Mouse (Mus musculus): Measurements from ENCODE around the gene Hist1h3f.

Hist1h3f gene

GRCm38 (mm10) chr13:23518295-23518603, 25.6 kb upstream of the Hist1h3f start:
- no peak for DNase-seq (ENCODE audit: low read depth, low spot score)

DNA sequence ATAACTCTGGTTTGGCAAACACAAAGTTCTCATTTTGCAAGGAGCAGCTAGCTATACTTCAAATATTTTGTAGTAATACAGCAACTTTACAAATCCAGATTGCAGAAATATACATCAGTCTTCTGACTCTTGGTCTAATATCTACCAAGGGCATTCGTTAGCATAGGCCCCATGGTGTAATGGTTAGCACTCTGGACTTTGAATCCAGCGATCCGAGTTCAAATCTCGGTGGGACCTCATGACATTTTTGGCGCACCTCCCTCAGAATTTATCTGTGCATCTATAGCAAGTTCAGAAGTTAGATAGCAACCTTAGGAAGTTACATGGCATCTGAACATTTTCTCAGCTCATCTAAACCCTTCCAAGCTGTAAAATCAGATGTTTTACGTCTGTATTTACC, 25.0 kb upstream of the Hist1h3f start:
- peak; percentile 74 for DNase-seq (ENCODE audit: low read depth, low spot score)

DNA sequence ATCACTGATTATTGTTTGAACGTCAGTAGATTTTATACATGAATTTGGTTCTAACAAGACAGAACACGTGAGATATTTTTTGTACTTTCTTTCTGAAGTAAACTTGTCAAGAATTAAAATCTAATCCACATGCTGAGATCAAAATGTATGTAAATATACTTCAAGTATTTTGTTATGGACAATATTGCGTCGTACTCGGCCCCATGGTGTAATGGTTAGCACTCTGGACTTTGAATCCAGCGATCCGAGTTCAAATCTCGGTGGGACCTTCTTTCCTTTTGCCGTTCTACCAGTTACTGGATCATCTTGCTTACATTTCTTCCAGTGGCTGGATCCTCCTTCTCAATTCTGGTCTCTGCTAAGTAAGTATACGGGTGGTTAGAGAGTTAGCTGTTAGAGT, 24.4 kb upstream of the Hist1h3f start:
- peak; percentile 69 for DNase-seq (ENCODE audit: low read depth, low spot score)

GRCm38 (mm10) chr13:23521703-23522102, 22.1 kb upstream of the Hist1h3f start:
- DNase-seq (ENCODE audit: low read depth, low spot score), result peak; percentile 67

GRCm38 (mm10) chr13:23523976-23524375, 19.9 kb upstream of the Hist1h3f start:
- DNase-seq (ENCODE audit: low read depth, low spot score), result no peak

GRCm38 (mm10) chr13:23524654-23525053, 19.2 kb upstream of the Hist1h3f start:
- DNase-seq (ENCODE audit: low read depth, low spot score), result peak; percentile 62

GRCm38 (mm10) chr13:23525901-23526300, 18.0 kb upstream of the Hist1h3f start:
- DNase-seq (ENCODE audit: low read depth, low spot score), result no peak

GRCm38 (mm10) chr13:23526312-23526711, 17.5 kb upstream of the Hist1h3f start:
- DNase-seq (ENCODE audit: low read depth, low spot score), result peak; percentile 92

DNA sequence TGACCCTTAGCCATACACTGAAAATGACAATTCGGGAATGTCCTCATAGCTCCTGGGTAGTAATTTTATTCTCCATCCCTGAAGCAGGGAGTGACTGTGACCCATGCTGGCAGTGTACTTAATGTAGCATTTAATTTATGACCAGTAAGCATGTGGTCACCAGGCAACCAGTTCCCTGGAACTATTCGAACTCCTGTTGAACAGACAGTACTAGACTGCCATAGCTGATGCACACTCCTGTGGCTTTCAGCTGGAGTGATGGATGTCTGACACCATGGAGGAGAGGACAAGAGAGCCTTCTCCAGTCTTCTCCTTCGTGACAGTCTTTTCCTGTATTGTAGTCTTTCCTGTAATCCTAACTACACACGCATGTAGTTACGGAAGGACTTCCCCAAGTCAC, 14.8 kb upstream of the Hist1h3f start:
- DNase-seq (ENCODE audit: low read depth, low spot score), result no peak

DNA sequence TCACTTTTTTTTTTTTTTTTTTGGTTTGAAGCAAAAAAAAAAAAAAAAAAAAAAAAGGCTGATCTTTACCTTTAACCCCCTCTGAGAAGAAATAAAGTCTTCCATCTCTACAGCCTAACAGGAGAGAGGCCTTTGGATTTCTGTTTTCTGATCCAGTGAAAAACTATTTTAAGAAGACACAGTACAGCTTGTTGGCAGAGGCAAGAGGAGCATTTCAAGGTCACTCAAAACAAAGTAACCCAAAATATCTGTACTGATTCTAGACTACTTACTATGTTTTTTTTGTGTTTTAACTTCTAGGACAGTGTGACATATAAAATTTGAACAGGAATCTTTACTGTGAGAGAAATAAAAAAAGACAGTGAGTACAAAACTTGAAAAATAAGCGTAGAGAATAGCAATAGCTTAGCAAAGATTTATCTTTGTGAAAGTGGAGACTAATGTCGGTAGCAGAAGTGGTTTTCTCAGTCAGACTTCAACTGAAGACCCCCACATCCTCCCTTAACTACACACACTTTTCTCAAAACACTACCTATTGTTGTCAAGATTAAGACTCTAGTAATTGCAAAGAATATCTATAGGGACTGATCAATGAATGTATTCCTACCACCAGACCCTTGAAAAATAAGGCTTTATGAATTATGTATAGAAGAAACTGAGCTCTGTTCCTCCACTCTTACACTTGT, 14.2 kb upstream of the Hist1h3f start:
- DNase-seq (ENCODE audit: low read depth, low spot score), result no peak

GRCm38 (mm10) chr13:23530181-23530900, 13.5 kb upstream of the Hist1h3f start:
- peak; percentile 66 for DNase-seq (ENCODE audit: low read depth, low spot score)

- DNase-seq (ENCODE audit: low read depth, low spot score), result peak; percentile 97
Observed at GRCm38 (mm10) chr13:23530901-23531875, 12.7 kb upstream of the Hist1h3f start, which contains the start of gene Hist1h4h. Gene Hist1h4h (plus strand): TSS chr13:23531050.

DNA sequence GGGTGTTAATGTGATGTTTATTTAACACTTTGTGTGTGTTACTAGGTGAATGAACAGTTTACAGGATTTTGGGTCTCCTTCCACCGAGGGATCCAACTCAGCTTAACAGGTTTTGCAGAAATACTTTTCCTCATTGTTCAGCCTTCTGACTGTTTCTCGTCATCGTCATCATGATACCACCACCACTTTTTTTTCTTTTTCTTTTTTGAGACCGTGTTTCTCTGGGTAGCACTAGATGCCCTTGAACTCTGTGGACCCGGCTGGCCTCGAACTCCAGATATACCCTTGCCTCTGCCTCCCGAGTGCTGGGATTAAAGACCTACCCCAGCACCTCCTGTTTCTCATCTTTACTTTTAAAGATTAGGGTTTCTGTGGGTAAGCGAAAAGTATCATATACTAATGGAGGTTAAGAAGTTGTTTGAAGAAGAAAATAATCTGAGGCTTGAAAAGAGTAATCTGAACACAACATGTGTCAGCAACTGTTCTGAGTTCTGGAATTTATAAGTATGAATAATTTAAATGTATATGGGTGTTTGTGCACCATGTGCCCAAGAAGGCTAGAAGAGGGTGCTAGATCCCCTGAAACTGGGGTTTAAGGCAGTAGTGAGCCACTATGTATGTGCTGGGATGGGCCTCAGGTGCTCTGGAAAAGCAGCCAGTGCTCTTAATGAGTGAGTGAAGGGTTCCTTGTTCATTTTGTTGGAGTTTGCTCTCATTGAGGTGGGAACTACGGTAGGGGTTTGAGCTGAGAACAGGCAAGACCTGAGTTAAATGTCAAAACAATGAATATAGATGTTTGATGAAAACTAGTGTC, 11.4 kb upstream of the Hist1h3f start:
- no peak for DNase-seq (ENCODE audit: low read depth, low spot score)

DNA sequence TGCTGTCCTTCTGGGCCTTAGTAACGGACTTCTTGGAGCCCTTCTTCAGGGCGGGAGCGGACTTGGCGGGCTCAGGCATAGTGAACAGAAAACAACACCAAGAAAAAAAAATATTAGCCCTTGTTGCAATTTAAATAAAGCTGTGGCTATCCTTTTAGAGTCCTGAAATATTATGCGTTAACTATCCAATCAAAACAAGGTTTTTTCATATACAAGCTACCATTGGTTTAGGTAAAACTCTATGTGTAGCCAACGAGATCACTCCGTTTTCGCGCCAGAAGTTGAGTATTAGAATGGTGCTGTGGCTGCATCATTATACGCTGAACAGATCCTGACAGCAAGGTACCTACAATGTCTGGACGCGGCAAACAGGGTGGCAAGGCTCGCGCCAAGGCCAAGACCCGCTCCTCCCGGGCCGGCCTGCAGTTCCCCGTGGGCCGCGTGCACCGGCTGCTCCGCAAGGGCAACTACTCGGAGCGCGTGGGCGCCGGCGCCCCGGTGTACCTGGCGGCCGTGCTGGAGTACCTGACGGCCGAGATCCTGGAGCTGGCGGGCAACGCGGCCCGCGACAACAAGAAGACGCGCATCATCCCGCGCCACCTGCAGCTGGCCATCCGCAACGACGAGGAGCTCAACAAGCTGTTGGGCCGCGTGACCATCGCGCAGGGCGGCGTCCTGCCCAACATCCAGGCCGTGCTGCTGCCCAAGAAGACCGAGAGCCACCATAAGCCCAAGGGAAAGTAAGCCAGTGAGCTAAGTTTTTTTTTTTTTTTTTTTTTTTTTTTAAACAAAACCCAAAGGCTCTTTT, 10.1 kb upstream of the Hist1h3f start, which contains the start of gene Hist1h2af:
Gene Hist1h2af, plus strand, starts transcription at position 347 of the 808 bp plus-strand sequence.
- DNase-seq (ENCODE audit: low read depth, low spot score), result peak; percentile 52

DNA sequence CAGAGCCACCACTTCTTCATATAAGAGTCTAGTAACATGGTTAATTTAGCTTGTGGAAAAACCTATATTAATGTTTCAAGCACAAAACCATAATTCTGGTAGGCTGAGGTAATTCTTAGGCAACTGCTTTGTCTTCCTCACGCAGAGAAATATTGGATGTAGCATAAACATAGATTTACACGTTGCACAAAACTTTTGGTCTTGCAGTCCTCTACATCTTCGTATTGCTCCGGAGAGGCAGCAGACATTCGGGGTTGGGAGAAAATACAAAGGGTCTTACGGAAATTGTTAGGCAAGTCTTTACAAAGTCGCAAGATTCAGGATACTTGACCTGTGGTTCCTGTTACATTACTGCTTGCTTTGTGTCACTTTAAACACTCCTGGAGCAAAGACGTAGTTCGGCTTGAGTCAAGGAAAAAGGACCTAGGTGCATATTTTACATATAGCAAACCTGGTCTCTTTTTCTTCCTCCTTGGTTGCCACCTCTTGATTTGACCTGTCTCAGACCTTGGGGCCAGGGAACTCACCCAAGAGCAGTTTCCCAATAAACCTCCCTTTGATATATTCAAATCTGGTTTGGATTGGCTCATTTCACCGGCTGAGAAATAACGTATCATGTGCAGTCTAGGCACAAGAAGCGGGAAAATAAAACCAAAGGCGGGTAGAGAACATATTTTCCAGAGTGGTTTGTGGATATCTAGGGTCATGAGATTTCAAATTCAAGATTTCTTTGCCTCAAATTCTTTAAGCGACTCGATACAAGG, 9.3 kb upstream of the Hist1h3f start:
- no peak for DNase-seq (ENCODE audit: low read depth, low spot score)

- DNase-seq (ENCODE audit: low read depth, low spot score), result peak; percentile 89
Observed at GRCm38 (mm10) chr13:23535137-23536075, 8.4 kb upstream of the Hist1h3f start, which contains the start of gene Hist1h3g. Gene Hist1h3g (plus strand): TSS chr13:23535422.

DNA sequence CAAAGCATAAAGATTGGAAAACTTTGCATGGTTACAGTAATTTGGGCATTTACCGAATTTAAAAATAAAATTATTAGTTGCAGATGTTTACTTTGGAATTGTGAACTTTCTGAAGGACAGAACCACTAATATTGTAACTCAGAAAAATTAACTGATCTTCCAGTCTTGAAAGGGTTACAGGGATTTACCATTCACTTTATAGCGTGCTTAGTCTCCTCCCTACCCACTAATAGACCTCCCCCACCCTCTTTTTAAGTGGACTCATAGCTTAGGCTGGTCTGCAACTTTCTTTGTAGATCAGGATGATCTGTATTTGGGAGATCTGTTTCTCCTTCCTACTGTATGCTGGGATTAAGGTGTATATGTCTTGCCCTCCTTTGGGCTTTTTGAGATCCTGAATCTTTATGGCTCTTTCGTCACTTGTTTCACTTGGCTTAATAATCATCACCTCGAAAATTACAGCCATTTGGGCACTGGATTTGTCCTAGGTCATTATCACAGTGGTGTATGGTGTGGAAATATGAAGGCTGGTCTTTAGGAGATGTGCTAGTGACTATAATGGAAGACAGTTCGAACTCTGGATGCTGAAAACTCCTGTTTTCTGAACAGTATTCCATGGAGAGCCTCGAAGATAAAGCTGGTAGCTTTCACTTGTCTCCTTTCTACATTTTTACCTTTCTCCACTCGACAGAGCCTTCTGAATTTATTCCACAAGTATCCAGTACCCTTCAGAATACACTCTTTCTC, 7.6 kb upstream of the Hist1h3f start:
- no peak for DNase-seq (ENCODE audit: low read depth, low spot score)
